Mouse (Mus musculus) central nervous system, embryonic 11.5 days (tissue): ENCODE measurements around the gene Mad2l2. TPM values are rescaled to one million over a fixed set of nuclear protein-coding genes. Genes with fewer than 3 reads are reported as not detected.

Source experiments
- polyA plus RNA-seq: library from polyadenylated mRNA; depleted of rRNA; stranded (reverse); fragments of >200 nt; gene quantifications from 2 replicates; pipeline ENCODE4 v1.2.3, GENCODE M21; 2012; rRNA removed

Mad2l2 gene
- polyA plus RNA-seq, result 50.8 and 72.6 TPM in 2 replicates

DNA sequence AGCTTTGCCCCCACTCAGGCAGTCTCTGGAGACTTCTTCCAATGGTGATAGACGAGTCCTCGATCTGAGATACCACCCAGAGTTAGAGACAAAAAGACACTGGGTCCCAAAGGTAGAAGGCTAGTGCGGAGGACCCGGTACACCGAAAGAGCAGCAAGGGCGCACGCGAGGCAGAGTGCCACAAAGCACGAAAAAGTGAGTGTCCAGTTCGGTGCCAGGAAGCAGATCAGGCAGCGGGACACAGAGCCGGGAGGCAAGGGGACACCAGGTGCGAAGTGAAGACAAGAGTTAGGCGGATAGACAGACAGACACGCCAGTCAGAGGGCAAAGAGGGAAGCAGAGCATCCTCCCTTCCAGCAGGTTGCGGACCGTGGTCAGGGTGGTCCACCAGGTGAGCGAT is at the start of gene Mad2l2:
Gene Mad2l2 (plus strand): TSS at position 252 of the 400 bp plus-strand sequence.

DNA sequence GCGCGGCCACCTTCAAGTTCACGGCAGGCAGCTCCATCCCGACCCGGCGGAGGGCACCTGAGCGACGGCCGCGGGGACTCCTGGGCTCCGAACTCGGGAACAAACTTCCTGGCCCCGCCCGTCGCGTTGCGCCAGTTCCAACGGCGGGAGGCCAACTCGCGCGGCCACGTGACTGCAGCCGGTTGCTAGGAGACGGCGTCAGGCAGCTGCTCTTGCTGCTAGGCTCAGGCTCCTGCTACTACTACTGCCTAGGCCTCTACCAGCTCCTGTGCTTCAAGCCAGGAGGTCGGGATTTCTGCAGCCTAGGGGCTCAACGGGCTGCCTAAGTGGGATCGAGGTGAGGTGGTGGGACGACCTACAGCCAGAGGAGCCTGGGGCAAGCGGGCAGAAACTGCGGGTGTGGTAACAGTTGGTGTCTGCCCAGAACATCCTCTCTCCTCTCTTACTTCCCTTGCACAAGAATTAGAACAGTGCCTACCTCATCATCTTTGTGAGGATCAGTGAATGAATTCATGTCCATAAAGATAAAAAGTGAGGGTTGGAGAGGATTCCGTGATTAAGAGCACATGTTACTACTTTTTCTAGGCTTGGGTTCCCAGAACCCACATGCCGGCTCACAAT is 42.2 kb upstream of the Mad2l2 start, which contains the start of gene Agtrap:
Gene Agtrap (minus strand): TSS at position 125 of the 621 bp plus-strand sequence.

GRCm38 (mm10) chr4:148130561-148131413 is 603 bp downstream of the Mad2l2 start, which contains the start of gene Draxin:
TSS of gene Draxin (minus strand) at chr4:148130698.

DNA sequence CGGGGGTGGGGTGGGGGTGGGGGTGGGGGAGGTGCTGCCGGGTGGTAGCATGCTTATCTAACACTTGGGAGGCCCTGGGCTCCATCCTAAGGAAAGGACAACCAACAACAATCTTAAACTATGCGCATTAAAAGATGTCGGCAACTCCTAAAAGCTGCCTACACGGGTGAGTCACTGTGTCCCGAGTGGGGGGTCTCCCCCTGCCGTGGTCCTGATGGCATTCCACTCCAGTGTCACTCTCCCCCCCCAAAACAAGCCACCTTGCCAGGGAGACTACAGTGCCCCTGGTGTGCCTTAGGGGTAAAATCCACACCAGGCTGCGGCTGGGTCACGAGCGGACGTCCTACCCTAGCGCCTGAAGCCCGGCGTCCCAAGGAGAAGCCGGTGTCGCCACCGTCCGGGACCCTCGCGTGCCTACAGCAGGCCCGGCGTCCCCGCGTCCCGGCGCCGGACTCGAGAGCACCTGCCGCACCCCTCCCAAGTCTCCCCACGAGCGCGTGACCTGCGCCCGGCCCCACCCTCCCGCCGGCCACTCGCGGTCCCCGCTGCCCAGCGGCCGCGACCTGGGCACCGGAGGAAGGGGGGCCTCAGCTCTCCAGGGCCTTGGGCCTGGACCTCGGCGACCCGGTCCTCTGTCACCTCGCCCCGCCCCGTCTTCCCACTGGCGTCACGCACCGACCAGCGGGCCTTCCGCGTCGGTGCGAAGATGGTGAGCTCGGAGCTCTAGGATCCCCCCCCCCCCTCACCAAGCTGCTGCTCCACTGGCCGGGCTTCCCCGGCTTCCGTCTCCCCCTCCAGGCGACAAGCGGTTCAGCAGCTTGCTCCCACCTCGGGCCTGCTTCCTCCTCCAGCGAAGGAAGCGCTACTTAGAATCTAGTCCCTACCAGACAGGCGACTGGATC is 21.3 kb downstream of the Mad2l2 start, which contains the start of gene Fbxo6:
Gene Fbxo6 (minus strand): TSS at position 874 of the 902 bp plus-strand sequence.

GRCm38 (mm10) chr4:148160436-148161390 is 30.5 kb downstream of the Mad2l2 start, which contains the start of the genes Fbxo44 and Fbxo2:
TSS of gene Fbxo44 (minus strand) at chr4:148160482.
TSS of gene Fbxo2 (plus strand) at chr4:148160621.

Other genes starting within 250 kb of the Mad2l2 start
- 29.4 and 32.8 TPM in 2 replicates for gene Mfn2, start 225.7 kb upstream of the Mad2l2 start, polyA plus RNA-seq
- 17.5 and 26.6 TPM in 2 replicates for gene Plod1, start 193.6 kb upstream of the Mad2l2 start, polyA plus RNA-seq
- gene 2510039O18Rik, start 189.5 kb upstream of the Mad2l2 start, polyA plus RNA-seq, result 38.0 and 39.9 TPM in 2 replicates
- 4.8 and 6.4 TPM in 2 replicates for gene Nppb, start 144.6 kb upstream of the Mad2l2 start, polyA plus RNA-seq
- 85.8 and 91.4 TPM in 2 replicates for gene Nppa, start 129.7 kb upstream of the Mad2l2 start, polyA plus RNA-seq
- gene Clcn6, start 91.6 kb upstream of the Mad2l2 start, polyA plus RNA-seq, result 35.8 and 36.3 TPM in 2 replicates
- 33.7 and 39.2 TPM in 2 replicates for gene Mthfr, start 91.3 kb upstream of the Mad2l2 start, polyA plus RNA-seq
- gene Agtrap, start 42.4 kb upstream of the Mad2l2 start, polyA plus RNA-seq, result 7.1 and 7.5 TPM in 2 replicates
- gene Draxin, start 314 bp downstream of the Mad2l2 start, polyA plus RNA-seq, result 19.9 and 21.7 TPM in 2 replicates
- 14.1 and 14.8 TPM in 2 replicates for gene Fbxo6, start 21.8 kb downstream of the Mad2l2 start, polyA plus RNA-seq
- gene Fbxo44, start 30.1 kb downstream of the Mad2l2 start, polyA plus RNA-seq, result 57.4 and 59.1 TPM in 2 replicates
- gene Fbxo2, start 30.2 kb downstream of the Mad2l2 start, polyA plus RNA-seq, result 1.5 and 2.7 TPM in 2 replicates
- 3.4 and 6.2 TPM in 2 replicates for gene Disp3, start 157.6 kb downstream of the Mad2l2 start, polyA plus RNA-seq